ENCODE assay signal across 35 mouse cellular contexts in the genomic region with DNA sequence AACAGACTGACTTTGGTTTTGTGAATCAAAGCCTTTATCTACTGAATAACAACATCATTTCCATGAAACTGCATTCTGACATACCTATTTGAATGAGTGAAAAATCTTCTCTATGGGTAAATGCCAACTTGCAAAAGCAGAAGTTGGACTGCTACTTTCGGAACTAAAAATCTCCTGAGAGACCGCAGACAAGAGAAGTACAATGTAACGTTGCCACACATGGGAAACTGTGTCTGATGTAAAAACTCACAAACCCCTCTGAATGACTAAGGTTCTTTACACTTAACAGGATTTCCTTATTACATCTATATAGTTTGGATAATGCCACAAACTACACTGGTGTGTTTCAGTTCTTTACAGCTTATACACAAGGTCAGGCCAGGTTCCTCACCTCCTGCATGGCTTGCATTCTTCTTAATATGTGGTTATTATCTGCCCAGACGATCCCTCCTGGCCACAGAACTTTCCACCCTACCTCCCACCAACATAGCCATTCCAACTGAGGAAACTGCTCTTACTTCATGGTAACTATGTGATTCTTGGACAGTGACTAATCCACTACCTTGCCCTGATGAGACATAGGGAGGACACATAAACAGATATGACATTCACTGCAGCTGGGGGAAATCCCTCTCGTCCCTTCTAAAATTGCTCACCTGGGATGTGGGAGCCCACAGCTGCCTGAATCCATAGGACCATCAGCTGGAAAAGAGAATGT. TPM values are rescaled to one million over a fixed set of nuclear protein-coding genes. Genes with fewer than 3 reads are reported as not detected.
DNase-seq lines count a peak whose midpoint lies in the region; ATAC-seq and TF ChIP-seq lines count a peak whose summit lies in the region.
"Had no signal": no experiment of that assay in that cellular context is flagged by ENCODE, and none has a peak within 500 bp of the region (broad histone marks: within the 10 kb centered on the region; RNA-seq: fewer than 3 reads in every experiment).

No protein-coding gene starts in this region.

- no peak for TF ChIP-seq POLR2A in lung, adult 2 months (IDR thresholded peaks at IDR 0.05; ENCODE audit: borderline replicate concordance, extremely low read depth, low read depth, low read length)

- WGBS in lung, postnatal 0 days, result 69% methylated on average over 5 of the region's 5 CpGs
- 59% methylated on average over 5 of the region's 5 CpGs for WGBS in lung, adult 2 months
- WGBS in midbrain, postnatal 0 days, result 70% methylated on average over 5 of the region's 5 CpGs

- no peaks in the 10 kb centered on the region for H3K9me3 ChIP-seq in lung, postnatal 0 days (ENCODE audit: low read length)
- no peaks in the 10 kb centered on the region for H3K9me3 ChIP-seq in midbrain, postnatal 0 days (ENCODE audit: low read length)
- H3K9me3 ChIP-seq: embryonic facial prominence, embryonic 13.5 days; heart, embryonic 13.5 days; hindbrain, embryonic 10.5 days; kidney, embryonic 15.5 days; limb, embryonic 10.5 days; limb, embryonic 15.5 days; liver, embryonic 13.5 days; neural tube, embryonic 13.5 days had no signal

- no peaks in the 10 kb centered on the region for H3K27me3 ChIP-seq in lung, postnatal 0 days (replicated peaks; ENCODE audit: insufficient read depth, low read length)
- H3K27me3 ChIP-seq in Patski, result no peaks in the 10 kb centered on the region
- no peaks in the 10 kb centered on the region for H3K27me3 ChIP-seq in midbrain, postnatal 0 days (ENCODE audit: insufficient read depth, low read length)
- H3K27me3 ChIP-seq: embryonic facial prominence, embryonic 13.5 days; heart, embryonic 13.5 days; kidney, embryonic 15.5 days; limb, embryonic 15.5 days; neural tube, embryonic 13.5 days had no signal

- no peak overlapping the region for H3K4me3 ChIP-seq in lung, postnatal 0 days (ENCODE audit: low read depth, low read length)
- H3K4me3 ChIP-seq in lung, adult 2 months (replicated peaks; ENCODE audit: extremely low read depth, low read depth, low read length), result no peak overlapping the region
- H3K4me3 ChIP-seq in midbrain, postnatal 0 days (ENCODE audit: low read depth, low read length), result no peak overlapping the region
- H3K4me3 ChIP-seq: embryonic facial prominence, embryonic 13.5 days; erythroblast, embryonic 14.5 days; heart, embryonic 13.5 days; hindbrain, embryonic 10.5 days; kidney, embryonic 15.5 days; layer of hippocampus, adult 2 months; left cerebral cortex, adult 2 months; limb, embryonic 10.5 days; limb, embryonic 15.5 days; liver, embryonic 13.5 days; neural tube, embryonic 13.5 days had no signal

- H3K27ac ChIP-seq in lung, postnatal 0 days (ENCODE audit: low read length), result no peak overlapping the region
- no peak overlapping the region for H3K27ac ChIP-seq in midbrain, postnatal 0 days (ENCODE audit: low read depth, low read length)
- H3K27ac ChIP-seq: embryonic facial prominence, embryonic 13.5 days; heart, embryonic 13.5 days; hindbrain, embryonic 10.5 days; kidney, embryonic 15.5 days; layer of hippocampus, adult 2 months; left cerebral cortex, adult 2 months; limb, embryonic 10.5 days; limb, embryonic 15.5 days; liver, embryonic 13.5 days; neural tube, embryonic 13.5 days had no signal

- no peak overlapping the region for H3K4me2 ChIP-seq in lung, postnatal 0 days (replicated peaks; ENCODE audit: low read depth, low read length)
- no peak overlapping the region for H3K4me2 ChIP-seq in midbrain, postnatal 0 days (ENCODE audit: low read depth, low read length, poor library complexity, severe bottlenecking)
- H3K4me2 ChIP-seq: embryonic facial prominence, embryonic 13.5 days; heart, embryonic 13.5 days; kidney, embryonic 15.5 days; limb, embryonic 15.5 days; liver, embryonic 13.5 days; midbrain, embryonic 11.5 days; neural tube, embryonic 13.5 days had no signal

- TF ChIP-seq EP300 in lung, postnatal 0 days (IDR thresholded peaks at IDR 0.05), result no peak

- in situ Hi-C loops in Patski (cut with MboI; ENCODE audit: low pct_unique_long_range_greater_than_20kb), result loop anchor here (5.0 kb wide), 1 partner anchor 38 kb away; no protein-coding TSS in a partner anchor

- intact Hi-C loops in left cerebral cortex, postnatal 36 days (cut with DNase I), result no loop called here

- peak; percentile 27 for DNase-seq in lung, postnatal 0 days (ENCODE audit: low spot score)
- no peak for DNase-seq in lung, adult 2 months
- DNase-seq in Patski (ENCODE audit: low read depth, low spot score), result no peak
- DNase-seq in left cerebral cortex, postnatal 36 days (ENCODE audit: low spot score in 2 of 2), result no peak
- no peak for DNase-seq in midbrain, postnatal 0 days (ENCODE audit: low spot score)
- DNase-seq in embryo, embryonic 10 days (ENCODE audit: low spot score), result no peak
- DNase-seq: adrenal gland, postnatal 10 days; cerebellum, adult 9-10 months; cerebellum, postnatal 36 days; forebrain, postnatal 0 days; gastrocnemius, postnatal 25 days; heart, postnatal 10 days; kidney, adult 18-20 months; kidney, postnatal 36 days; liver, embryonic 13.5 days; lung, adult 18-20 months; lung, postnatal 14 days; thymus, adult 2 months; thymus, postnatal 36 days had no signal

- no peak for ATAC-seq in lung, postnatal 0 days
- ATAC-seq in Patski, result peak; percentile 59
- peak; percentile 92 for ATAC-seq in megakaryocyte, adult 5-6 weeks (ENCODE audit: poor library complexity, severe bottlenecking)
- ATAC-seq in midbrain, postnatal 0 days (ENCODE audit: low FRiP score), result no peak
- ATAC-seq: activated CD4-positive, CD25-positive, alpha-beta regulatory T cell, adult 4 months; forebrain, postnatal 0 days; hindbrain, embryonic 16.5 days; midbrain, embryonic 16.5 days had no signal

- no peak overlapping the region for H3K9ac ChIP-seq in lung, postnatal 0 days (replicated peaks; ENCODE audit: low read depth)
- no peak overlapping the region for H3K9ac ChIP-seq in midbrain, postnatal 0 days (replicated peaks; ENCODE audit: low read length, poor library complexity, severe bottlenecking)
- H3K9ac ChIP-seq: embryonic facial prominence, embryonic 13.5 days; forebrain, postnatal 0 days; heart, embryonic 13.5 days; kidney, embryonic 15.5 days; limb, embryonic 15.5 days; liver, embryonic 13.5 days; neural tube, embryonic 13.5 days had no signal

- H3K36me3 ChIP-seq in lung, postnatal 0 days (ENCODE audit: insufficient read depth, low read length), result no peaks in the 10 kb centered on the region
- H3K36me3 ChIP-seq in midbrain, postnatal 0 days (ENCODE audit: insufficient read depth, low read length), result no peaks in the 10 kb centered on the region
- H3K36me3 ChIP-seq: embryonic facial prominence, embryonic 13.5 days; hindbrain, embryonic 10.5 days; kidney, embryonic 15.5 days; limb, embryonic 10.5 days; liver, embryonic 13.5 days; neural tube, embryonic 13.5 days had no signal

- H3K4me1 ChIP-seq in lung, postnatal 0 days (ENCODE audit: insufficient read depth, low read depth, low read length), result peaks cover 1% of the 10 kb centered on the region; the same call in 1 of the 2 replicates
- peaks cover 11% of the 10 kb centered on the region for H3K4me1 ChIP-seq in lung, adult 2 months (ENCODE audit: control insufficient read depth, insufficient read depth, low read length)
- H3K4me1 ChIP-seq in midbrain, postnatal 0 days (ENCODE audit: insufficient read depth, low read length), result no peaks in the 10 kb centered on the region
- H3K4me1 ChIP-seq: limb, embryonic 10.5 days; liver, embryonic 13.5 days had no signal

- POLR2A ChIA-PET in Patski (lab: Charles Lee), result interaction anchor here (0.9 to 1.8 kb wide), 4 partner anchors 8 to 77 kb away, joined by 3 to 4 read pairs (median 3); no protein-coding TSS in a partner anchor

- TF ChIP-seq CTCF in lung, postnatal 0 days (IDR thresholded peaks at IDR 0.05), result no peak
- no peak for TF ChIP-seq CTCF in lung, adult 2 months (IDR thresholded peaks at IDR 0.05; ENCODE audit: insufficient read depth, low read length)
- no peak for TF ChIP-seq CTCF in Patski (IDR thresholded peaks at IDR 0.05)
- no peak for TF ChIP-seq CTCF in midbrain, postnatal 0 days (IDR thresholded peaks at IDR 0.05)

- CTCF ChIA-PET in Patski (lab: Charles Lee), result interaction anchor here (1.2 to 3.8 kb wide), 5 partner anchors 10 to 81 kb away, joined by 4 to 19 read pairs (median 5); no protein-coding TSS in a partner anchor

RNA-seq across cellular contexts. Expression of a gene that starts 25.1 kb away (rescaled TPM):
- polyA plus RNA-seq in lung, postnatal 0 days (2015; fragmentation: Nextera tagmentation; extraction: Ambion mirVana), result 53.6 and 56.0 TPM in 2 replicates
- 55.7 and 58.7 TPM in 2 replicates for polyA plus RNA-seq in lung, adult 2 months (2012; rRNA removed)
- 159 TPM for polyA plus RNA-seq in Patski (2021)
- 0.05 and 0.13 TPM in 2 replicates for total RNA-seq in megakaryocyte, adult 5-6 weeks (2015)
- not detected in 2 replicates for total RNA-seq in megakaryocyte, adult 5-6 weeks (2017)
- total RNA-seq in left cerebral cortex, postnatal 36 days (2021), result 10 to 100 TPM; 12.9 to 13.9 TPM
- total RNA-seq in midbrain, postnatal 0 days (2014; rRNA removed), result 27.2 and 28.0 TPM in 2 replicates
- 7.5 and 8.6 TPM in 2 replicates for polyA plus RNA-seq in midbrain, postnatal 0 days (2015; fragmentation: Nextera tagmentation; extraction: Ambion mirVana)
- total RNA-seq: MEL had no signal
- polyA plus RNA-seq: erythroblast, embryonic 14.5 days had no signal

Comparison
In these comparisons a context has a peak if more than half of its experiments do, and no peak if none do; other contexts are left out.
1. ATAC-seq: peak in Patski (single experiment) and megakaryocyte, adult 5-6 weeks (single experiment); none in lung, postnatal 0 days (single experiment) and midbrain, postnatal 0 days (single experiment).